Mouse (Mus musculus) liver, embryonic 11.5 days (tissue): ENCODE data around the gene Cd79b. TPM values are rescaled to one million over a fixed set of nuclear protein-coding genes. Genes with fewer than 3 reads are reported as not detected.

Source experiments
- ATAC-seq: fragments of 200-750 bp; cut with Nextera tagmentation; replicated peaks from 2 replicates; pipeline ENCODE4 v1.8.0; 2017; ENCODE audit warnings: moderate number of reproducible peaks, mild to moderate bottlenecking, moderate TSS enrichment, moderate library complexity; ENCODE audit not compliant: low FRiP score
- DNase-seq: peaks from one replicate; pipeline ENCODE4 v3.0.0-alpha.2; 2017; ENCODE audit warnings: low spot score
- H3K27ac ChIP-seq: fragments of 300-500 bp; sonication (generic); 2 replicates; pipeline ENCODE4 v1.5.1; 2014; ENCODE audit warnings: mild to moderate bottlenecking, low read depth, low read length, control low read depth
- H3K27me3 ChIP-seq: fragments of 300-500 bp; sonication (generic); replicated peaks from 2 replicates; pipeline ENCODE4 v1.6.1; 2014; ENCODE audit warnings: low read length, mixed read lengths; ENCODE audit not compliant: control insufficient read depth, insufficient read depth
- H3K36me3 ChIP-seq: fragments of 300-500 bp; sonication (generic); 2 replicates; pipeline ENCODE4 v1.6.1; 2014; ENCODE audit warnings: mild to moderate bottlenecking, low read length, moderate library complexity, mixed read lengths; ENCODE audit not compliant: control insufficient read depth, insufficient read depth
- H3K4me1 ChIP-seq: fragments of 300-500 bp; sonication (generic); replicated peaks from 2 replicates; pipeline ENCODE4 v1.6.1; 2014; ENCODE audit warnings: low read length, mixed read lengths; ENCODE audit not compliant: control insufficient read depth, insufficient read depth
- H3K4me2 ChIP-seq: fragments of 300-500 bp; sonication (generic); 2 replicates; pipeline ENCODE4 v1.6.1; 2014; ENCODE audit warnings: mild to moderate bottlenecking, control low read depth, moderate library complexity
- H3K4me3 ChIP-seq: fragments of 300-500 bp; sonication (generic); 2 replicates; pipeline ENCODE4 v1.5.1; 2014; ENCODE audit warnings: low read depth, low read length, control low read depth
- H3K9ac ChIP-seq: fragments of 300-500 bp; sonication (generic); 2 replicates; pipeline ENCODE4 v1.6.1; 2014; ENCODE audit warnings: low read depth, low read length, control low read depth
- H3K9me3 ChIP-seq: fragments of 300-500 bp; sonication (generic); 2 replicates; pipeline ENCODE4 v1.6.1; 2016; ENCODE audit warnings: low read length, inconsistent platforms, mixed read lengths; ENCODE audit not compliant: control insufficient read depth
- WGBS: fragments of 180-500 bp; shearing (Covaris S2); extraction: QIAGEN DNeasy Blood & Tissue Kit; methylation state at CpG from one replicate; pipeline ENCODE4 v1.1.7; 2014; 5-methylcytosine and 5-hydroxymethylcytosine counted together
- polyA plus RNA-seq: library from polyadenylated mRNA; unstranded; fragments of >200 nt; fragmentation: Nextera tagmentation; extraction: Ambion mirVana; gene quantifications from 2 replicates; pipeline ENCODE4 v1.2.1, GENCODE M21; 2014

Gene Cd79b
- polyA plus RNA-seq, 1 experiment from 2014 or later: 5.9 TPM

DNA sequence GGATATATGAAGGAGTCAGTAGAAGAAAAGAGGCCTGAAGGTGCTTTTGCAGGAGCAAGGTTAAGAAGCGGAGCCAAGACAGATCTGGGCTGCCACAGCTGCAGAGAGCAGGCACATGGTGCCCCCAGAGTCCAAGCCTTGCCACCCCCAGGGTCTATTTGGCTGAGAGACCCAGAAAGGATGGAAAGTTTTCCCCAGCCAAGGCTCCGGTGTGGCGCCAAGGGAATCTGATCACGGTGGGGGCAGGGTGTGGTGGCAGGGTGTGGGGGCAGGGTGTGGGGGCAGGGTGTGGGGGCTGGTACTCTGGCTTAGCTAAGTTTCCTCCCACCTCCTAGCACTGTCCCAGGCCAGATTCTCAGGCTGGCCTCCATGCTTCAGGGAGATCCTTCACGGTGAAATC lies 14.0 kb upstream of the Cd79b start:
- DNase-seq: no peak
- 39% methylated on average over 5 of the region's 5 CpGs for WGBS
- Histone ChIP-seq H3K9me3 (no peaks in the 10 kb centered on the region), H3K36me3 (no peaks in the 10 kb centered on the region), H3K4me2 (no peak overlapping the region), H3K4me1 (peaks cover 5% of the 10 kb centered on the region; the same call in 1 of the 2 replicates), H3K4me3 (no peak overlapping the region), H3K27me3 (no peaks in the 10 kb centered on the region; the same call in 1 of the 2 replicates), H3K9ac (no peak overlapping the region), H3K27ac (no peak overlapping the region)
- no peak for ATAC-seq

DNA sequence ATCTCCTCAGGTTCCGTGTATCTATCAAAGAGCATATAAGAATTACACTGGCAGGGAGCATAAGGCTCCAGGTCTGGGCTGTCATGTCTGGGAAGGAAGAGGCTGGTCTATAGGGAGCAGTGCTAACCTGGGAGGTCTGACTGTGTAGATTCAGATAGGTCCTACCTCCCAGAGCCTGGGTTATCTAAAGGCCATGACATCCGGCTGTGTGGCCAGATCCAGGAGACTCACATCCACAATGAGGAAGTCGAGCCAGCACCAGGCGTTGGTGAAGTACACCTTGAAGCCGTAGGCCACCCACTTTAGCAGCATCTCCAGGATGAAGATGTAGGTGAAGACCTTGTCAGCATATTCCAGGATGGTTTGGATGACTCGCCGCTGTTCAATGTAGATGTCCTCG lies 11.9 kb upstream of the Cd79b start:
- no peak overlapping the region for H3K27ac ChIP-seq
- H3K4me3 ChIP-seq: no peak overlapping the region
- WGBS: 56% methylated on average over 8 of the region's 8 CpGs
- no peaks in the 10 kb centered on the region for H3K36me3 ChIP-seq
- H3K27me3 ChIP-seq: no peaks in the 10 kb centered on the region; the same call in 1 of the 2 replicates
- H3K9me3 ChIP-seq: no peaks in the 10 kb centered on the region
- no peak overlapping the region for H3K4me2 ChIP-seq
- H3K9ac ChIP-seq: no peak overlapping the region
- ATAC-seq: no peak
- DNase-seq: no peak
- peaks cover 5% of the 10 kb centered on the region; the same call in 1 of the 2 replicates for H3K4me1 ChIP-seq

DNA sequence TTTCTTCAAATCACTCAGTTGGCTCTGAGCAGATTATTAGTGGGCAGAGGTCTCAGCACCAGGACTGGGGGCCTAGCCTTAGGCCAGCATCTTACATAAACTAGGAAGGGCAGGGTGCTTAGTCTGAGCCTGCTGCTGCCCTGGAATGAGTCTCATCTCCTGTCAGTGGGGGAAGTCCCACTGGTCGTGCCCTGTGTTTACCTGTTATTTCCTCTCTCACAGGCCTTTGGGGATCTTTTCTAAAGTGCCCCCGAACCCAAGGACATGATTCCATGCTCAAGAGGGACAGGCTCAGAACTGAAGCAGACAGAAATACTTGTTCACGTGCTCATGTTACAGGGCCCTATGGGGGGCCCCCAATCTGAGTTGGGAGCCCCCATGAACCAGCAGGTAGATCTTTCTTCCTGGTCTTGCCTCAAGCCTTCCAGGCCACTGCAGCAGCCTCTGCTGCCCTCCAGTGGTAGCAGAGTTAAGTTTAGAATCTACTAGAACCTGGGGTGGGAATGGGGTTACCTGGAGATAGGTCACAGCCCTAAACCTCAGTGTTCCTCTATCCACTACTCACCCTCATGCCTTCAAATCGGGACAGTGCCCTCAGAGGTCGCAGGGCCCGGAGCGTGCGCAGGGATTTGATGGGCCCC lies 11.1 kb upstream of the Cd79b start:
- Histone ChIP-seq H3K4me2 (no peak overlapping the region), H3K36me3 (no peaks in the 10 kb centered on the region), H3K4me3 (no peak overlapping the region), H3K27ac (no peak overlapping the region), H3K27me3 (no peaks in the 10 kb centered on the region; the same call in 1 of the 2 replicates), H3K9me3 (no peaks in the 10 kb centered on the region), H3K4me1 (peaks cover 5% of the 10 kb centered on the region; the same call in 1 of the 2 replicates), H3K9ac (no peak overlapping the region)
- DNase-seq (no peak), ATAC-seq (no peak)
- 56% methylated on average over 8 of the region's 8 CpGs for WGBS

DNA sequence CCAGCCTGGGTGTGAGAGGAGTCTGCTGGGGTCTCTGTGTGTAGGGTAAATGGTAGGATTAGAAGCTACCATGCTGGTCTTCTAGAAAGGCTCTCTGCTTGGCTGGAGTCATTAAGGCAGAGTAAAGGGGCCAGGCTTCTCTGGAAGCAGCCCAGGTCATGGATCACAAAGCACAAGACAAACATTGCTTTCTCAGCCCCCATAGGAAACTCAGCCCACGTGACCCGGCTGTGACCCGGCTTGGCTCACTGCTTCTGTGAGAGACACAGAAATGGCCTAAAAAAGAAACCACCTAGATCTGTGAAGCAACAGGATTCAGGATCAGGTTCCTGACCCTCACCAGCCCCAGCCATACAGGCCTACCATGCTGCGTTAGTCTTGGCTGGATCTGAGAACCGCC lies 10.3 kb upstream of the Cd79b start:
- Histone ChIP-seq H3K9me3 (no peaks in the 10 kb centered on the region), H3K9ac (no peak overlapping the region), H3K27me3 (no peaks in the 10 kb centered on the region; the same call in 1 of the 2 replicates), H3K4me3 (no peak overlapping the region), H3K4me1 (peaks cover 5% of the 10 kb centered on the region; the same call in 1 of the 2 replicates), H3K36me3 (no peaks in the 10 kb centered on the region), H3K4me2 (no peak overlapping the region), H3K27ac (no peak overlapping the region)
- DNase-seq (no peak), ATAC-seq (no peak)
- WGBS: 74% methylated on average over 5 of the region's 5 CpGs

DNA sequence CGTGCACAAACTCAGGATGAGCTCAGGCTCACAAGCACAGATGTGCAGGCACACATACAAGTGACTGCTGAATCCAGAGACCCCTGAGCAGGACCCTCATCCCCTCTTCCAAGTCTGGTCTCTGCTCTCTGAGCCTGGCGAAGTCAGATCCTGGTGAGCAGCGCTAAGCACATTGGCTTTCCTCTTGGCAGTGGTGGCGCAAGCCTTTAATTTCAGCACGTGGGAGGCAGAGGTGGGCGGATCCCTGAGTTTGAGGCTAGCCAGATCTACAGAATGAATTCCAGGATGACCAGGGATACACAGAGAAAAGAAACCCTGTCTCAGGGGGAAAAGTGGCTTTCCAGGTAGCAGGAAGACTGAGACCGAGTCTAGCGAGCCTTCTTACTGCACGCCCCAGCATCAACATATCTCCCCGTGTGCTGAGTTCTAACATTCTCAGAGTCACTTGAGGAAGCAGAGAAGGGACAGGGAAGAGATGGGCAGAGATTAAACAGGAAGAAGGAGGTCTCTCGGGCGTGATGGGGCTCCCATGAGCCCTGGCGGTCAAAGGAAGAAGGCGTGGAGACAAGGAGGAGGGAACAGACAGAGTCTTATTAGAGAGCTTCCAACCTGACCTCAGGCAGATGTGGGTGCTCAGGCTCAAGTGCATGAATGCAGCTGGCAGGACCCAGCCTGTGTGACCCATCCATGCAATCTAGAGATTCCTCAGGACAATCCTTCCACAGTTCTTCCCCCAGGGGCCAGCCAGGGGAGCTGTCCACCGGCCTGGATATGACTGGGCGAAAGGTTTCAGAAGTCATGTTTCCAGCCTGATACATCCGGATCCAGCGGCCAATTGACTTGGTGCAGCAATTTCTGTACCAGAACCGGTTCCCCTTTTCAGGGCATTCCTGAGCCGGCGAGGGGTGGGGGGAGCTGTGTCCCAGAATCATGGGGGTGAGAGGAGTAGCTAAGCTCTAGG lies 4.1 kb upstream of the Cd79b start:
- no peaks in the 10 kb centered on the region for H3K36me3 ChIP-seq
- no peak for DNase-seq

DNA sequence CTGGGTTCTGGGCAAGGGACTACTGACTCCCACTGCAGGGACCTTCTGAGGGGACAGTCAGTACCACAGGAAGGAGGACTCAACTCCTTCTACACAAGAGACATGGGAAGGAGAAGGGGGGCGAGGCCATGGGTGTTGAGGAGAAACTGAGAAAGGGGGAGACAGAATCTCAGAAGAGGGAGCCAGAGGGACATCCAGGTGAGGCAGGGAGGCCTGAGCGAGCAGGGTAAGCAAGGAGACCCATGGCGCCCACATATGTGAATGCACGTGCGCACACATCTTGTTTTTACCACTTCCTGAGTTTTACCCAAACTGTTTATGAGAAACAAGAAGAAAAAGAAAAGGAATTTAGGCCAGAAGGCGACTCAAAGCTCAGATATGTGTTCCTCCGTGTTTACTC lies 3.2 kb upstream of the Cd79b start:
- 75% methylated on average over 7 of the region's 7 CpGs for WGBS
- H3K4me2 ChIP-seq: no peak overlapping the region
- H3K27me3 ChIP-seq: no peaks in the 10 kb centered on the region
- DNase-seq: no peak
- no peak overlapping the region for H3K9ac ChIP-seq
- no peak overlapping the region for H3K27ac ChIP-seq
- H3K4me1 ChIP-seq: 0 out of 2 replicates have a peak, but pooled peaks cover 5% of the 10 kb centered on the region
- H3K36me3 ChIP-seq: no peaks in the 10 kb centered on the region
- no peak for ATAC-seq
- H3K4me3 ChIP-seq: no peak overlapping the region
- no peaks in the 10 kb centered on the region for H3K9me3 ChIP-seq

More for the DNA sequence above, 4.1 kb upstream of the Cd79b start:
- no peaks in the 10 kb centered on the region for H3K9me3 ChIP-seq
- ATAC-seq: no peak
- H3K9ac ChIP-seq: no peak overlapping the region
- WGBS: 58% methylated on average over 21 of the region's 21 CpGs
- H3K4me1 ChIP-seq: 0 out of 2 replicates have a peak, but pooled peaks cover 3% of the 10 kb centered on the region
- no peak overlapping the region for H3K4me3 ChIP-seq
- no peak overlapping the region; the same call in 1 of the 2 replicates for H3K4me2 ChIP-seq
- no peak overlapping the region for H3K27ac ChIP-seq
- no peaks in the 10 kb centered on the region for H3K27me3 ChIP-seq

DNA sequence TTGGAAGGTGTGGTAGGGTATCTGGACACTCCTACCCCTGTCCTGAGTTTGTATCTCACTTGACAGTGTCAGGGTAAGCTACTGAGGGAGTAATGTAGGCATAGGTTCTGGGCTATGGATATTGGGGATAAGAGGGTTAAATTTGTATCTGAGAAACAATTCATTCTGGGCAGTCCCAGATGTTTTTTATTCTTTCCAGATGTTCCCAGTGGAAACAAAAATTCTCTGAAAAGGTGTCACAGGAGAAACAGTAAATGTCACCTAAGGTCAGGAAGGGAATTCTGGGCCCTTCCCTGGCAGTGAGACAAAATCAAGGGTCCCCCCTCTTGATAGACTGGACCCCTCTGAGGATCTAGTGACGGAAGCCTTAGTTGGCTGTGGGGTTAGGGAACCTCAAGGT lies 1.9 kb upstream of the Cd79b start:
- H3K27ac ChIP-seq: no peak overlapping the region
- ATAC-seq (no peak), DNase-seq (no peak)
- no peaks in the 10 kb centered on the region for H3K36me3 ChIP-seq
- WGBS: 70% methylated on average over 1 of the region's 1 CpGs
- no peak overlapping the region for H3K4me2 ChIP-seq
- no peaks in the 10 kb centered on the region for H3K27me3 ChIP-seq
- H3K4me1 ChIP-seq: 0 out of 2 replicates have a peak, but pooled peaks cover 5% of the 10 kb centered on the region
- no peak overlapping the region for H3K4me3 ChIP-seq
- no peak overlapping the region for H3K9ac ChIP-seq
- no peaks in the 10 kb centered on the region for H3K9me3 ChIP-seq

DNA sequence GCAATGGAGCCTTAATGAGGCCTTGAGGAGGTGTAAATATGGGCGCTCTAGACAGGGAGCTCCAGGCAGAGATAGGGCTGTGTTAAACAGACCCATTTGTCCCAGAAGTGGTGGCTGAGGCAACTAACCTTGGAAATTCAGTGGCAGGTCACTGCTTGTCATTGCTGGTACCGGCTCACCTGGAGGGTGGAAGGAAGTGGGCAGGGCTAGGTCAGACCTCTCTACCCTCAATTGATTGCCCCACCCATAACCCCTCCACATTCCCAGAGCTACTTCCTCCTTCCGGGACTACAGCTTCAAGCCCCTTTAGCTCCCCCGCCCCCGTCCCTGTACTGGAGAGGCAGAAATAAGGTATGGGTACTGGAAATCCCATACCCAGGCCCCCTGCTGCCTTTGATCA lies 1.0 kb downstream of the Cd79b start:
- DNase-seq: no peak
- WGBS: 33% methylated on average over 5 of the region's 5 CpGs
- Histone ChIP-seq H3K27me3 (no peaks in the 10 kb centered on the region), H3K36me3 (no peaks in the 10 kb centered on the region), H3K4me3 (no peak overlapping the region), H3K4me2 (peak overlapping the region; percentile 32), H3K27ac (no peak overlapping the region), H3K9ac (no peak overlapping the region), H3K4me1 (0 out of 2 replicates have a peak, but pooled peaks cover 5% of the 10 kb centered on the region), H3K9me3 (no peaks in the 10 kb centered on the region)
- no peak for ATAC-seq
